Mouse (Mus musculus) hindbrain, postnatal 0 days (tissue): ENCODE measurements at regions not wholly inside any gene's neighbourhood (a gene's known extent, or its start where the extent isn't known, plus 50 kb on each side); places are given as distances from the start of the nearest gene placed in this dataset.

Experiments used
- ATAC-seq: fragments of 200-750 bp; cut with Nextera tagmentation; 2 replicates; pipeline ENCODE4 v1.8.0; 2017; ENCODE audit warnings: mild to moderate bottlenecking, moderate TSS enrichment, moderate library complexity
- DNase-seq: peaks from one replicate; pipeline ENCODE4 v3.0.0-alpha.2; 2015; ENCODE audit warnings: low spot score
- H3K27ac ChIP-seq: fragments of 300-500 bp; sonication (generic); 2 replicates; pipeline ENCODE4 v1.5.1; 2014; ENCODE audit warnings: mild to moderate bottlenecking
- H3K27me3 ChIP-seq: fragments of 300-500 bp; sonication (generic); 2 replicates; pipeline ENCODE4 v1.6.1; 2014; ENCODE audit warnings: low read length, mixed read lengths; ENCODE audit not compliant: insufficient read depth
- H3K36me3 ChIP-seq: fragments of 300-500 bp; sonication (generic); 2 replicates; pipeline ENCODE4 v1.6.1; 2014; ENCODE audit warnings: low read length, mixed read lengths; ENCODE audit not compliant: insufficient read depth
- H3K4me1 ChIP-seq: fragments of 300-500 bp; sonication (generic); 2 replicates; pipeline ENCODE4 v1.6.1; 2014; ENCODE audit warnings: antibody characterized with exemption, low read length, mixed read lengths; ENCODE audit not compliant: insufficient read depth
- H3K4me2 ChIP-seq: fragments of 300-500 bp; sonication (generic); 2 replicates; pipeline ENCODE4 v1.6.1; 2014; ENCODE audit warnings: low read depth, mild to moderate bottlenecking, low read length, moderate library complexity, mixed read lengths
- H3K4me3 ChIP-seq: fragments of 300-500 bp; sonication (generic); 2 replicates; pipeline ENCODE4 v1.5.1; 2014; ENCODE audit warnings: low read length
- H3K9ac ChIP-seq: fragments of 300-500 bp; sonication (generic); replicated peaks from 2 replicates; pipeline ENCODE4 v1.6.1; 2014; ENCODE audit warnings: mild to moderate bottlenecking, low read length, moderate library complexity, mixed read lengths
- H3K9me3 ChIP-seq: fragments of 300-500 bp; sonication (generic); 2 replicates; pipeline ENCODE4 v1.6.1; 2016; ENCODE audit warnings: low read length, mixed read lengths
- CTCF ChIP-seq: IDR thresholded peaks from 2 replicates; pipeline ENCODE4 v1.5.1; 2016; ENCODE audit warnings: antibody characterized with exemption, control low read depth, low read depth
- WGBS: fragments of 180-500 bp; shearing (Covaris S2); extraction: QIAGEN DNeasy Blood & Tissue Kit; methylation state at CpG from one replicate; pipeline ENCODE4 v1.1.7; 2014; 5-methylcytosine and 5-hydroxymethylcytosine counted together

DNA sequence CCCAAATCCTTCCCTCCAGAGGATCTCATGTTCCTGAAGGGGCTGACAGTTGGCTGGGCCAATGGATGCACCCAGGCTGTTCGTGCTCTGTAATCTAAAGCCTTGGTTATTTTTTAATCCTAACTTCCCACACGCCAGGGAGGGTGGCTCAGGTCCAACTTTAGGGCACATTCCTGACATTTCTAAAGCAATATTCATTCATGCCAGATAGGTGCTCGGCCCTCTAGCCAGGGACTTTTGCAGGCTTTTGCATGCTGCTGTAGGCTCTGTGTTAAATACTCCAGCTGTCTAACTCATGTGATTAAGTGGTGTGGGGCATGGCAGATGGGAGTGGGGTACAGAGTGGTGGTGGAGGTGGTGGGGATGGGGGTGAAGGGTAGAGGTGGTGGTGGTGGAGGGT lies 246.0 kb downstream of the Plpp3 start:
- Histone ChIP-seq H3K9ac (no peak overlapping the region), H3K4me2 (no peak overlapping the region), H3K36me3 (no peaks in the 10 kb centered on the region), H3K27ac (no peak overlapping the region), H3K4me1 (no peaks in the 10 kb centered on the region), H3K4me3 (no peak overlapping the region), H3K27me3 (no peaks in the 10 kb centered on the region), H3K9me3 (no peaks in the 10 kb centered on the region)
- ATAC-seq (no peak), DNase-seq (no peak)
- no peak for TF ChIP-seq CTCF
- 54% methylated on average over 3 of the region's 3 CpGs for WGBS

DNA sequence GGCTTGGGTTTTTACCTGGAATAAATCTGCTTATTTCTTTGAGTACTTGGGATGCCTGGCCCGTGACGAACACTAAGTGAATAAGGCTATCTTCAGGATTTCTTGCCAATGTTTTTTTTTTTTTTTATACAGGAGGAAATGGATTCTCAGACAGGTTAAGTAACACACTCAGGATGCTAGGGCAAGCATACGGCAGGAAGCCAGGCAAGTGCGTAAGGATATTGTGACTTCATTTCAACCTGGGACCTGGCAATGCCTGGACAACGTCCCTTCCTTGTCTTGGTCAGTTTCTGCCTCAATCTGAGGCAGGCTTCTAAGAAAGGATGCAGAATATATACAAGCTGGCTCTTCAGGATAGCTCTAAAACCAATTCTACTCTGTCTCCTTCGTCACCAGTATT lies 246.5 kb downstream of the Plpp3 start:
- Histone ChIP-seq H3K9ac (no peak overlapping the region), H3K36me3 (no peaks in the 10 kb centered on the region), H3K4me3 (no peak overlapping the region), H3K4me2 (no peak overlapping the region), H3K27ac (no peak overlapping the region), H3K27me3 (no peaks in the 10 kb centered on the region), H3K9me3 (no peaks in the 10 kb centered on the region), H3K4me1 (no peaks in the 10 kb centered on the region)
- DNase-seq (no peak), ATAC-seq (no peak)
- TF ChIP-seq CTCF = no peak
- 94% methylated on average over 6 of the region's 6 CpGs for WGBS

DNA sequence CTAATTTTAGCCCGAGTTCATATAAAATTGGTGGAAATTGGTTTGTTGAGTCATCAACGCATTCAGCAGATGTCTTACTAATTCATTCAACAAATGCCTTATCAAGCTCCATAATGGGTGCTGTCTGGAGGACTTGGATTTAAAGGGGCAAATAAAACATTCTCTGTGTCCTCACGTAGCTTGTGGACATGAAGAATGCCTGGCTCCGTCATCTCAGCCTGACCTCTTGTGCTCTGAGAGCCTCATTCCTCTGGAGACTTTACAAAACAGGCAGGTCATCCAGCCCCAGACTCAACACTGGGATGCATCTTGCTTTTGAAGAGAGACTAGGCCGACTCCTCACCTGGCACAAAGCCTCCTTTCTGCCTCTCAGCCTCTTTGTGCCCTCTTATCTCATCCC lies 248.6 kb downstream of the Plpp3 start:
- Histone ChIP-seq H3K4me2 (no peak overlapping the region), H3K4me3 (no peak overlapping the region), H3K9me3 (no peaks in the 10 kb centered on the region), H3K4me1 (no peaks in the 10 kb centered on the region), H3K27ac (no peak overlapping the region), H3K9ac (no peak overlapping the region), H3K36me3 (no peaks in the 10 kb centered on the region), H3K27me3 (no peaks in the 10 kb centered on the region)
- WGBS = 90% methylated on average over 5 of the region's 5 CpGs
- DNase-seq (no peak), ATAC-seq (no peak)
- TF ChIP-seq CTCF = no peak

DNA sequence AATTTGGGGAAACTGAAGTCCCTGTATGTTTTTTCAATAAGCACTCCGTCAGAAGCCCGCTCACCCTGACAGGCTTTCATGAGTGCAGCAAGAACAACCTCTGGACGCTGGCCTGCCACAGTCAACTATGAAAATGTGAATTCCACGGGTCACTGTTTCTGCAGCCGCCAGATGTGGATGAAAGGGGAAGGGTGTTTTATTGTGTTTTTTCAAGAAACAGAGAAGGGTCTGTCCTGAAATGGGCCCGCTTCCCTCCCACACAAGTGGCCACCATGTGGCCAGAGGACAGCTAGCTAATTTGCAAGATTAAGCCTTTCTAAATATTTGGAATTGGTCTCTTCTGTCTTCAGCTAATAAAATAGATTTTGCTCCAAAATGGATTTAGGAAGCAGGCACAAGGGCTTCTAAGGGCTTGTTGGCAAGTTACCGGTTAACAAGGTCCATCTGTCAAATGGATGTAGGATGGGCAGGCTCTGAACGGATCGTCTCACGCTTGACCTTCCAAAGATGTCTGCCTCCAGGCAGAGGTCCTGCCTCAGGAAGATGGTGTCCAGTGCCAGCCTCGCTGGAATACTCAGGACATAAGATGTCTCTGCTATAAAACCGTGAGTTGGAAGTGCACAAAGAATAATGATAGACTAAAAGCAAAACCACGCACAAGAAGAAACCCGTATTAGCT lies 249.8 kb downstream of the Plpp3 start:
- TF ChIP-seq CTCF = no peak
- H3K9ac ChIP-seq = no peak overlapping the region
- no peaks in the 10 kb centered on the region for H3K9me3 ChIP-seq
- H3K4me1 ChIP-seq = no peaks in the 10 kb centered on the region
- H3K36me3 ChIP-seq = no peaks in the 10 kb centered on the region
- 58% methylated on average over 14 of the region's 14 CpGs for WGBS
- no peak for ATAC-seq
- H3K4me3 ChIP-seq = no peak overlapping the region
- H3K27ac ChIP-seq = no peak overlapping the region
- H3K4me2 ChIP-seq = no peak overlapping the region
- no peak for DNase-seq
- no peaks in the 10 kb centered on the region for H3K27me3 ChIP-seq

DNA sequence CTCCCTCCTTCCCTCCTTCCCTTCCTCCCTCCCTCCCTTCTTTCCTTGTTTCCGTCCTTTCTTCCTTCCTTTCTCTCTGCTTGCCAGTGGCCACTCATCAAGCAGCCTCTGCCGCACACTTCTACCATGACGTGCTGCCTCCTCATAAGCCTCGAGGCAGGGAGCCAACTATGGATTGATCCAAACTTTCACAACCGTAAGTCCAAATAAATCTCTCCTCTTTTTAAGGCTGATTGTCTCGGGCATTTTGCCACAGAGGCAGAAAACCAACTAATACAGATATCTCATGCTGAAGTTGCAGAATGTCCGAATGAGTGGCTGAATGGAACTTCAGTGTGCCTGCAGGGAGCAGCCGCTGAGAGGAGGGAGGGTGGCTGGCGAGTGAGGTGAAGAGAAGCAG lies 251.7 kb downstream of the Plpp3 start:
- DNase-seq (no peak), ATAC-seq (no peak)
- H3K4me3 ChIP-seq = no peak overlapping the region
- no peaks in the 10 kb centered on the region for H3K4me1 ChIP-seq
- no peak overlapping the region for H3K9ac ChIP-seq
- no peaks in the 10 kb centered on the region for H3K27me3 ChIP-seq
- H3K4me2 ChIP-seq = no peak overlapping the region
- no peaks in the 10 kb centered on the region for H3K9me3 ChIP-seq
- WGBS = 72% methylated on average over 9 of the region's 9 CpGs
- H3K36me3 ChIP-seq = no peaks in the 10 kb centered on the region
- no peak overlapping the region for H3K27ac ChIP-seq
- no peak for TF ChIP-seq CTCF

DNA sequence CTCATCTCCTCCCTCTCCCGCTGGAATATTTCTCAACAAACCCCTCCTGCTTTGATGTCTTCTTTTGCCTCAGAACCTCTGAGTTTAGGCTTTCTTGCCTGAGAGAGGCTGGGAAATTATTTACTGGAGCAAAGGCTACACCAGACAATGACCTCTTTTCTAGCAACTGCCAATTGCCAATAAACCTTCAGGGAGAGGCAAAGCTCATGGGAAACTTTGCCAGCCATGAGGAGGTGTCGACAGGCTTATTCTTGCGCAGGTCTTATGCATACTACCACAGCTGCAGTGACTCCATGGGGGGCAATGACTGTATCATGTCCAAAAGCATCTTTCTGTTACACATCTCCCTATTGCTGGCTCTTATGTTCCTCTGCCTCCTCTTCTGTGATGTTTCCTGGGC lies 260.0 kb downstream of the Plpp3 start:
- H3K27me3 ChIP-seq = no peaks in the 10 kb centered on the region
- H3K27ac ChIP-seq = no peak overlapping the region
- H3K9me3 ChIP-seq = no peaks in the 10 kb centered on the region; the same call in 1 of the 2 replicates
- WGBS = 93% methylated on average over 3 of the region's 3 CpGs
- no peak overlapping the region for H3K4me3 ChIP-seq
- ATAC-seq = no peak
- no peak for TF ChIP-seq CTCF
- no peak for DNase-seq
- no peaks in the 10 kb centered on the region for H3K36me3 ChIP-seq
- H3K4me2 ChIP-seq = no peak overlapping the region
- no peaks in the 10 kb centered on the region for H3K4me1 ChIP-seq
- no peak overlapping the region for H3K9ac ChIP-seq

DNA sequence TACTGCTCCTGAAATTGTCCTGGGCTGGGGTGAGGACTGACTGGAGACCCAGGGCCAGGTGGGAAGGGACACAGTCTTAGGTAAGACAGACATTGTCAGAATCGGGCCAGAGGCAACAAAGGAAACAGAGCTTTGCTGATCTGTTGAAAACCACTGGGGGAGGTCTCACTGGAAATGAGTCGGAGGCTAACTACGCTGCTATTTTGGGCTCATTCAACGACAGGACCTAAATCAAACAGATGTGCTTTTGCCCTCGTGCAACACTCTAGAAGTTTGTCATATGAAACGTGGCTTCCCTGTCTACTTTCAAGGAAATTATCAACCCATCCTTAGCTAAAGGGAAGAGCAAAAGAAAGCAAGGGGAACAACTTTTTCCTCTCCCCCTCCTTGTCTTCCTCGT lies 265.3 kb downstream of the Plpp3 start:
- H3K27me3 ChIP-seq = no peaks in the 10 kb centered on the region
- ATAC-seq = no peak
- H3K27ac ChIP-seq = no peak overlapping the region

More for the DNA sequence above, 265.3 kb downstream of the Plpp3 start:
- no peaks in the 10 kb centered on the region for H3K9me3 ChIP-seq
- TF ChIP-seq CTCF = no peak
- no peak overlapping the region for H3K9ac ChIP-seq
- WGBS = 66% methylated on average over 7 of the region's 7 CpGs
- H3K4me3 ChIP-seq = no peak overlapping the region
- DNase-seq = no peak
- no peaks in the 10 kb centered on the region for H3K4me1 ChIP-seq
- H3K4me2 ChIP-seq = no peak overlapping the region
- H3K36me3 ChIP-seq = no peaks in the 10 kb centered on the region
